Mouse (Mus musculus): ENCODE measurements around the gene 4930449I24Rik. TPM values are rescaled to one million over a fixed set of nuclear protein-coding genes. Genes with fewer than 3 reads are reported as not detected.
"Not testable (repeated sequence)": the region's sequence is repeated elsewhere in the genome, so short reads cannot be mapped to it uniquely, and the experiment has no call there.

The 4930449I24Rik gene
- total and polyA plus RNA-seq, 2 experiments: not detected

- H3K9ac ChIP-seq (ENCODE audit: low read depth, low read length): no peak overlapping the region
- no peak overlapping the region for H3K27ac ChIP-seq (replicated peaks; ENCODE audit: insufficient read depth, low read depth, low read length)
- H3K36me3 ChIP-seq (ENCODE audit: control insufficient read depth, insufficient read depth, low read length): no peaks in the 10 kb centered on the region
- H3K79me2 ChIP-seq (ENCODE audit: control insufficient read depth, insufficient read depth, low read length): no peaks in the 10 kb centered on the region
- H3K4me1 ChIP-seq (ENCODE audit: control insufficient read depth, insufficient read depth, low read length): no peaks in the 10 kb centered on the region
- no peaks in the 10 kb centered on the region for H3K27me3 ChIP-seq (ENCODE audit: control insufficient read depth, insufficient read depth, low read length)
- WGBS: 24% methylated on average over 5 of the region's 5 CpGs
- TF ChIP-seq POLR2A (IDR thresholded peaks at IDR 0.05; ENCODE audit: extremely low read depth, insufficient read depth, low read length) (no peak), CTCF (IDR thresholded peaks at IDR 0.05; ENCODE audit: low read depth, low read length) (no peak)
- DNase-seq (ENCODE audit: extremely low read depth, low read depth, low spot score): peak; percentile 37
- no peak overlapping the region for H3K4me3 ChIP-seq (ENCODE audit: insufficient read depth, low read depth, low read length)
Measured at GRCm38 (mm10) chr5:146471311-146471710, 30.9 kb upstream of the 4930449I24Rik start.

GRCm38 (mm10) chr5:146471821-146472220, 30.4 kb upstream of the 4930449I24Rik start:
- Histone ChIP-seq H3K4me1 (ENCODE audit: control insufficient read depth, insufficient read depth, low read length) (no peaks in the 10 kb centered on the region), H3K9ac (ENCODE audit: low read depth, low read length) (no peak overlapping the region), H3K79me2 (ENCODE audit: control insufficient read depth, insufficient read depth, low read length) (no peaks in the 10 kb centered on the region), H3K4me3 (ENCODE audit: insufficient read depth, low read depth, low read length) (no peak overlapping the region), H3K27ac (replicated peaks; ENCODE audit: insufficient read depth, low read depth, low read length) (no peak overlapping the region), H3K36me3 (ENCODE audit: control insufficient read depth, insufficient read depth, low read length) (no peaks in the 10 kb centered on the region), H3K27me3 (ENCODE audit: control insufficient read depth, insufficient read depth, low read length) (no peaks in the 10 kb centered on the region)
- DNase-seq (ENCODE audit: extremely low read depth, low read depth, low spot score): no peak
- TF ChIP-seq CTCF (IDR thresholded peaks at IDR 0.05; ENCODE audit: low read depth, low read length) (no peak), POLR2A (IDR thresholded peaks at IDR 0.05; ENCODE audit: extremely low read depth, insufficient read depth, low read length) (no peak)
- 81% methylated on average over 12 of the region's 12 CpGs for whole genome bisulfite sequencing

- not testable (repeated sequence) for DNase-seq (ENCODE audit: extremely low read depth, low read depth, low spot score); H3K4me3 ChIP-seq (ENCODE audit: insufficient read depth, low read depth, low read length); H3K27me3 ChIP-seq (ENCODE audit: control insufficient read depth, insufficient read depth, low read length); H3K4me1 ChIP-seq (ENCODE audit: control insufficient read depth, insufficient read depth, low read length); H3K79me2 ChIP-seq (ENCODE audit: control insufficient read depth, insufficient read depth, low read length); H3K9ac ChIP-seq (ENCODE audit: low read depth, low read length); H3K27ac ChIP-seq (replicated peaks; ENCODE audit: insufficient read depth, low read depth, low read length); H3K36me3 ChIP-seq (ENCODE audit: control insufficient read depth, insufficient read depth, low read length)
- WGBS: under 1% methylated on average over 4 of the region's 4 CpGs
- TF ChIP-seq CTCF (IDR thresholded peaks at IDR 0.05; ENCODE audit: low read depth, low read length): peak; percentile 43
Measured at GRCm38 (mm10) chr5:146479564-146479963, 22.6 kb upstream of the 4930449I24Rik start.

GRCm38 (mm10) chr5:146481665-146482064, 20.5 kb upstream of the 4930449I24Rik start, which contains the start of gene Gm6408:
Gene Gm6408 (plus strand): TSS chr5:146481965.
- WGBS: 79% methylated on average over 3 of the region's 3 CpGs
- not testable (repeated sequence) for H3K27ac ChIP-seq (replicated peaks; ENCODE audit: insufficient read depth, low read depth, low read length); H3K36me3 ChIP-seq (ENCODE audit: control insufficient read depth, insufficient read depth, low read length); H3K4me3 ChIP-seq (ENCODE audit: insufficient read depth, low read depth, low read length); H3K79me2 ChIP-seq (ENCODE audit: control insufficient read depth, insufficient read depth, low read length); H3K4me1 ChIP-seq (ENCODE audit: control insufficient read depth, insufficient read depth, low read length); H3K9ac ChIP-seq (ENCODE audit: low read depth, low read length); DNase-seq (ENCODE audit: extremely low read depth, low read depth, low spot score); H3K27me3 ChIP-seq (ENCODE audit: control insufficient read depth, insufficient read depth, low read length)

- 6% methylated on average over 3 of the region's 4 CpGs for WGBS
- not testable (repeated sequence) for H3K4me1 ChIP-seq (ENCODE audit: control insufficient read depth, insufficient read depth, low read length); H3K27ac ChIP-seq (replicated peaks; ENCODE audit: insufficient read depth, low read depth, low read length); H3K4me3 ChIP-seq (ENCODE audit: insufficient read depth, low read depth, low read length); H3K36me3 ChIP-seq (ENCODE audit: control insufficient read depth, insufficient read depth, low read length); H3K79me2 ChIP-seq (ENCODE audit: control insufficient read depth, insufficient read depth, low read length); H3K9ac ChIP-seq (ENCODE audit: low read depth, low read length); H3K27me3 ChIP-seq (ENCODE audit: control insufficient read depth, insufficient read depth, low read length)
- DNase-seq (ENCODE audit: extremely low read depth, low read depth, low spot score): peak; percentile 6
Measured at GRCm38 (mm10) chr5:146488959-146489358, 13.2 kb upstream of the 4930449I24Rik start.

GRCm38 (mm10) chr5:146491063-146491462, 11.1 kb upstream of the 4930449I24Rik start, which contains the start of gene Gm6370:
Gene Gm6370 (plus strand): TSS chr5:146491363.
- no CpG with 5 or more reads among the region's 5 CpGs for WGBS
- H3K4me1 ChIP-seq (ENCODE audit: control insufficient read depth, insufficient read depth, low read length); H3K27ac ChIP-seq (replicated peaks; ENCODE audit: insufficient read depth, low read depth, low read length); H3K36me3 ChIP-seq (ENCODE audit: control insufficient read depth, insufficient read depth, low read length); DNase-seq (ENCODE audit: extremely low read depth, low read depth, low spot score); H3K79me2 ChIP-seq (ENCODE audit: control insufficient read depth, insufficient read depth, low read length); H3K27me3 ChIP-seq (ENCODE audit: control insufficient read depth, insufficient read depth, low read length); H3K9ac ChIP-seq (ENCODE audit: low read depth, low read length); H3K4me3 ChIP-seq (ENCODE audit: insufficient read depth, low read depth, low read length): not testable (repeated sequence)

- H3K79me2 ChIP-seq (ENCODE audit: control insufficient read depth, insufficient read depth, low read length); DNase-seq (ENCODE audit: extremely low read depth, low read depth, low spot score); H3K4me3 ChIP-seq (ENCODE audit: insufficient read depth, low read depth, low read length); H3K27ac ChIP-seq (replicated peaks; ENCODE audit: insufficient read depth, low read depth, low read length); H3K36me3 ChIP-seq (ENCODE audit: control insufficient read depth, insufficient read depth, low read length); H3K27me3 ChIP-seq (ENCODE audit: control insufficient read depth, insufficient read depth, low read length); H3K9ac ChIP-seq (ENCODE audit: low read depth, low read length); H3K4me1 ChIP-seq (ENCODE audit: control insufficient read depth, insufficient read depth, low read length): not testable (repeated sequence)
- 96% methylated on average over 2 of the region's 5 CpGs for WGBS
Measured at GRCm38 (mm10) chr5:146513823-146514222, 11.6 kb downstream of the 4930449I24Rik start, which contains the start of gene Gm3402. Gene Gm3402 (plus strand): TSS chr5:146514123.

GRCm38 (mm10) chr5:146525501-146525900, 23.3 kb downstream of the 4930449I24Rik start, which contains the start of gene Gm3404:
Gene Gm3404 (plus strand): TSS chr5:146525801.
- not testable (repeated sequence) for H3K9ac ChIP-seq (ENCODE audit: low read depth, low read length); H3K4me3 ChIP-seq (ENCODE audit: insufficient read depth, low read depth, low read length); H3K79me2 ChIP-seq (ENCODE audit: control insufficient read depth, insufficient read depth, low read length); H3K4me1 ChIP-seq (ENCODE audit: control insufficient read depth, insufficient read depth, low read length); H3K36me3 ChIP-seq (ENCODE audit: control insufficient read depth, insufficient read depth, low read length); H3K27ac ChIP-seq (replicated peaks; ENCODE audit: insufficient read depth, low read depth, low read length); DNase-seq (ENCODE audit: extremely low read depth, low read depth, low spot score); H3K27me3 ChIP-seq (ENCODE audit: control insufficient read depth, insufficient read depth, low read length)
- WGBS: 91% methylated on average over 3 of the region's 3 CpGs

GRCm38 (mm10) chr5:146537347-146537746, 35.1 kb downstream of the 4930449I24Rik start, which contains the start of gene Gm3409:
Gene Gm3409 (plus strand): TSS chr5:146537647.
- WGBS: 90% methylated on average over 3 of the region's 3 CpGs
- H3K27ac ChIP-seq (replicated peaks; ENCODE audit: insufficient read depth, low read depth, low read length); H3K4me1 ChIP-seq (ENCODE audit: control insufficient read depth, insufficient read depth, low read length); H3K4me3 ChIP-seq (ENCODE audit: insufficient read depth, low read depth, low read length); H3K27me3 ChIP-seq (ENCODE audit: control insufficient read depth, insufficient read depth, low read length); H3K79me2 ChIP-seq (ENCODE audit: control insufficient read depth, insufficient read depth, low read length); H3K9ac ChIP-seq (ENCODE audit: low read depth, low read length); H3K36me3 ChIP-seq (ENCODE audit: control insufficient read depth, insufficient read depth, low read length); DNase-seq (ENCODE audit: extremely low read depth, low read depth, low spot score): not testable (repeated sequence)

Measured in liver, adult 2 months (tissue).